Mouse (Mus musculus): ENCODE measurements around the gene Nebl.

GRCm38 (mm10) chr2:17515686-17516085 lies 215.6 kb downstream of the Nebl start:
- no peak for TF ChIP-seq POLR2A (IDR thresholded peaks at IDR 0.05; ENCODE audit: insufficient read length, low read depth)
- no peak for TF ChIP-seq CEBPB (IDR thresholded peaks at IDR 0.05; ENCODE audit: insufficient read depth, poor library complexity, severe bottlenecking)
- TF ChIP-seq TCF12 (IDR thresholded peaks at IDR 0.05; ENCODE audit: insufficient read depth, poor library complexity, severe bottlenecking) = no peak

All from myocyte (in vitro differentiated cells).